Mouse (Mus musculus) ovary, postnatal 14 days (tissue): ENCODE results near the gene Cypt12.

Experiments
- DNase-seq: peaks from one replicate; pipeline ENCODE4 v3.0.0; 2022; ENCODE audit warnings: low spot score

The Cypt12 gene

GRCm38 (mm10) chr3:17948299-17948698 is at the start of gene Cypt12:
Gene Cypt12, plus strand, starts transcription at chr3:17948410.
- DNase-seq = no peak

GRCm38 (mm10) chr3:17913796-17914195 is 34.4 kb upstream of the Cypt12 start:
- DNase-seq = no peak

- DNase-seq = no peak
Observed at GRCm38 (mm10) chr3:17940206-17940605, 8.0 kb upstream of the Cypt12 start.
